Mouse (Mus musculus): ENCODE results near the gene Capn5. TPM values are rescaled to one million over a fixed set of nuclear protein-coding genes. Genes with fewer than 3 reads are reported as not detected.

Gene Capn5
- total RNA-seq, 2 experiments from 2014 or later, result 37.3 to 41.4 TPM

- DNase-seq (ENCODE audit: low spot score in 2 of 2), result no peak
- intact Hi-C loops (cut with DNase I), result no loop called here
Measured at GRCm38 (mm10) chr7:98178560-98179231, 622 bp upstream of the Capn5 start.

- no peak for DNase-seq (ENCODE audit: low spot score in 2 of 2)
- intact Hi-C loops (cut with DNase I), result no loop called here
Measured at GRCm38 (mm10) chr7:98177566-98177928, 527 bp downstream of the Capn5 start.

GRCm38 (mm10) chr7:98177071-98177485, 996 bp downstream of the Capn5 start:
- no peak for DNase-seq (ENCODE audit: low spot score in 2 of 2)
- intact Hi-C loops (cut with DNase I), result no loop called here

GRCm38 (mm10) chr7:98176322-98177070, 1.6 kb downstream of the Capn5 start:
- DNase-seq (ENCODE audit: low spot score in 2 of 2), result no peak
- intact Hi-C loops (cut with DNase I), result no loop called here

GRCm38 (mm10) chr7:98174883-98175755, 3.0 kb downstream of the Capn5 start:
- DNase-seq (ENCODE audit: low spot score in 2 of 2), result no peak
- intact Hi-C loops (cut with DNase I), result no loop called here

GRCm38 (mm10) chr7:98173408-98173807, 4.7 kb downstream of the Capn5 start:
- DNase-seq (ENCODE audit: low spot score in 2 of 2), result no peak
- intact Hi-C loops (cut with DNase I), result no loop called here

GRCm38 (mm10) chr7:98172661-98173060, 5.4 kb downstream of the Capn5 start:
- no peak for DNase-seq (ENCODE audit: low spot score in 2 of 2)
- intact Hi-C loops (cut with DNase I), result no loop called here

- no peak for DNase-seq (ENCODE audit: low spot score in 2 of 2)
Measured at GRCm38 (mm10) chr7:98171141-98172073, 6.7 kb downstream of the Capn5 start.

GRCm38 (mm10) chr7:98164999-98165528, 13.0 kb downstream of the Capn5 start:
- DNase-seq (ENCODE audit: low spot score in 2 of 2), result no peak
- intact Hi-C loops (cut with DNase I), result no loop called here

More at GRCm38 (mm10) chr7:98171141-98172073, 6.7 kb downstream of the Capn5 start:
- intact Hi-C loops (cut with DNase I), result no loop called here

GRCm38 (mm10) chr7:98164382-98164998, 13.6 kb downstream of the Capn5 start:
- DNase-seq (ENCODE audit: low spot score in 2 of 2), result no peak
- intact Hi-C loops (cut with DNase I), result no loop called here

- intact Hi-C loops (cut with DNase I), result no loop called here
- no peak for DNase-seq (ENCODE audit: low spot score in 2 of 2)
Measured at GRCm38 (mm10) chr7:98163700-98164099, 14.4 kb downstream of the Capn5 start.

- intact Hi-C loops (cut with DNase I), result no loop called here
- no peak for DNase-seq (ENCODE audit: low spot score in 2 of 2)
Measured at GRCm38 (mm10) chr7:98162239-98162638, 15.8 kb downstream of the Capn5 start.

- intact Hi-C loops (cut with DNase I), result no loop called here
- DNase-seq (ENCODE audit: low spot score in 2 of 2), result no peak
Measured at GRCm38 (mm10) chr7:98160041-98160740, 17.9 kb downstream of the Capn5 start.

GRCm38 (mm10) chr7:98158481-98158880, 19.6 kb downstream of the Capn5 start:
- no peak for DNase-seq (ENCODE audit: low spot score in 2 of 2)
- intact Hi-C loops (cut with DNase I), result loop anchor here (5.0 to 10.0 kb wide), 2 partner anchors 184 to 276 kb away; no protein-coding TSS in a partner anchor

- DNase-seq (ENCODE audit: low spot score in 2 of 2), result no peak
- intact Hi-C loops (cut with DNase I), result loop anchor here (5.0 to 10.0 kb wide), 2 partner anchors 185 to 277 kb away; no protein-coding TSS in a partner anchor
Measured at GRCm38 (mm10) chr7:98157636-98158332, 20.3 kb downstream of the Capn5 start.

GRCm38 (mm10) chr7:98156280-98156665, 21.8 kb downstream of the Capn5 start:
- intact Hi-C loops (cut with DNase I), result loop anchor here (5.0 to 10.0 kb wide), 2 partner anchors 186 to 279 kb away; no protein-coding TSS in a partner anchor
- no peak for DNase-seq (ENCODE audit: low spot score in 2 of 2)

All from left cerebral cortex, postnatal 14 days (tissue).